In the genomic region with DNA sequence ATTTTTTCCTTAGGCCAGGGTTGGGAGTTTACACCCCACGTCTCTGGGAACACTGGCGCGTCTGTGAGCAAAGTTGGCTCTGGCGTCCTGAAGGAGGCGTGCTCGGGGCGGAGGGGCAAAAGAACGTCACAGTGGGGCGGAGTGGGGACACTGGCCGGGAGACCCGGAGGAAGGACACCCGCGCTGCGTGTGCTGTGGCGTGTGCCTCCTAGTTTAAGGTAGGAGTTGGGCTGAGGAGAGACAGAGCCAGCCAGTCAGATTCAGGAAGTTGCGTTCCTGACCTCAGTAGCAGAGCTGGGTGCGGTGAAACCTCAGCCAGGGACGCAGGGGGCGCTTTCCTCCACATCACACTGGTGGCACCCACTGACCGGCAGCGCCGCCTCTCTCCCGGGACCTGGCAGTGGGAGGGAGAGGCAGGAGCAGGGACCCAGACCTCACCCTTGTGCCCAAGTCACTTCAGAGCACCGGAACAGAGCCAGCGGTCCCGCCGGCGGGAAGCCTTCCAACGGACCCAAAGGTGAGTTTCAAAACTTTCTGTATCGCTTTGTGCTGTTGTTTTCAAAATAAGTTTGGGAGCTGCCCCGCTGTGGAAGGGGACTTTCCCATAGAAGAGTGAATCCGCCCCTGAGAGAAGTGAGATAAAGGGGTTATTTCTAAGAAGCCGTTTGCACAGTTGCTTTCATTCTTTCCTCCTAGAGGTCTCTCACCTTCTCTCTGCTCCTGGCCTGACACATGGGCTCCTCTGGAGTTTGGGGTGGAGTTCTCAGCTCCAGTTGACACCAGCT, we compare ENCODE assay signal across 8 mouse cellular contexts. TPM values are rescaled to one million over a fixed set of nuclear protein-coding genes. Genes with fewer than 3 reads are reported as not detected.
DNase-seq lines count a peak whose midpoint lies in the region; ATAC-seq and TF ChIP-seq lines count a peak whose summit lies in the region.

A gene (plus strand): TSS at position 146 of the 785 bp plus-strand sequence.

- no peaks in the 10 kb centered on the region for H3K27me3 ChIP-seq in MEL (ENCODE audit: control insufficient read depth in 1 of 2, insufficient read depth in 2 of 2, low read length in 2 of 2)
- no peaks in the 10 kb centered on the region for H3K27me3 ChIP-seq in heart, embryonic 16.5 days (ENCODE audit: control insufficient read depth, insufficient read depth, low read length)

- no peaks in the 10 kb centered on the region for H3K9me3 ChIP-seq in MEL (replicated peaks; ENCODE audit: insufficient read depth, low read length)
- no peaks in the 10 kb centered on the region for H3K9me3 ChIP-seq in heart, embryonic 16.5 days (replicated peaks; ENCODE audit: control insufficient read depth, low read length)

- no peak for TF ChIP-seq RAD21 in MEL (IDR thresholded peaks at IDR 0.05; ENCODE audit: low read depth, low read length)

- TF ChIP-seq CTCF in MEL (IDR thresholded peaks at IDR 0.05 in 2 of 3, conservative IDR thresholded peaks at IDR 0.05 in 1 of 3; ENCODE audit: control insufficient read depth in 1 of 3, insufficient read depth in 1 of 3, low read depth in 2 of 3, low read length in 3 of 3, poor library complexity in 1 of 3, severe bottlenecking in 1 of 3): no peak
- peak; percentile 64 for TF ChIP-seq CTCF in bone marrow, adult 2 months (IDR thresholded peaks at IDR 0.05; ENCODE audit: control insufficient read depth, insufficient read depth, low read length)

- no peak for TF ChIP-seq EP300 in MEL (IDR thresholded peaks at IDR 0.05; ENCODE audit: low read depth in 1 of 2, low read length in 2 of 2)

- no peak within 1 kb of the TSS for H3K4me3 ChIP-seq in MEL (ENCODE audit: control insufficient read depth in 1 of 2, insufficient read depth in 1 of 2, low read depth in 2 of 2, low read length in 2 of 2)
- H3K4me3 ChIP-seq in bone marrow, adult 2 months (replicated peaks; ENCODE audit: control insufficient read depth, low read depth, low read length): peak within 1 kb of the TSS; percentile 62
- H3K4me3 ChIP-seq in heart, embryonic 16.5 days (ENCODE audit: low read length): peak within 1 kb of the TSS; percentile 80

- no peak within 1 kb of the TSS for H3K27ac ChIP-seq in MEL (ENCODE audit: control insufficient read depth, low read depth, low read length)
- H3K27ac ChIP-seq in bone marrow, adult 2 months (ENCODE audit: control insufficient read depth, insufficient read depth, low read depth, low read length, poor library complexity): peak within 1 kb of the TSS; percentile 92
- H3K27ac ChIP-seq in heart, embryonic 16.5 days (ENCODE audit: low read length): peak within 1 kb of the TSS; percentile 81

- 1% methylated on average over 33 of the region's 33 CpGs for WGBS in bone marrow, adult 2 months
- WGBS in heart, embryonic 16.5 days: under 1% methylated on average over 33 of the region's 33 CpGs

- no peak for TF ChIP-seq POLR2A in MEL (IDR thresholded peaks at IDR 0.05; ENCODE audit: control insufficient read depth in 1 of 2, insufficient read depth in 1 of 2, low read depth in 1 of 2, low read length in 2 of 2, poor library complexity in 1 of 2)
- TF ChIP-seq POLR2A in bone marrow, adult 2 months (IDR thresholded peaks at IDR 0.05; ENCODE audit: borderline replicate concordance, control insufficient read depth, low read depth, low read length): peak; percentile 75

- no peaks in the 10 kb centered on the region for H3K36me3 ChIP-seq in MEL (ENCODE audit: control insufficient read depth in 1 of 2, insufficient read depth in 2 of 2, low read length in 2 of 2)
- no peaks in the 10 kb centered on the region for H3K36me3 ChIP-seq in heart, embryonic 16.5 days (ENCODE audit: control insufficient read depth, insufficient read depth)

- no peaks in the 10 kb centered on the region for H3K4me1 ChIP-seq in MEL (ENCODE audit: control insufficient read depth in 1 of 2, insufficient read depth in 2 of 2, low read length in 2 of 2)
- H3K4me1 ChIP-seq in bone marrow, adult 2 months (ENCODE audit: control insufficient read depth, insufficient read depth, low read length): peaks cover 3% of the 10 kb centered on the region
- H3K4me1 ChIP-seq in heart, embryonic 16.5 days (ENCODE audit: control insufficient read depth, insufficient read depth, low read length): peaks cover 33% of the 10 kb centered on the region

- peak; percentile 5 for DNase-seq in MEL (ENCODE audit: low read depth, low spot score)
- DNase-seq in kidney, postnatal 14 days: peak; percentile 86
- peak; percentile 30 for DNase-seq in right cerebral cortex, postnatal 14 days
- peak; percentile 72 to 84 for DNase-seq in urinary bladder, postnatal 36 days (ENCODE audit: low spot score in 2 of 2)

- ATAC-seq in erythroid progenitor cell, adult 5-6 weeks (replicated peaks; ENCODE audit: low FRiP score, poor library complexity, severe bottlenecking): peak; percentile 89
- ATAC-seq in heart, embryonic 16.5 days (replicated peaks; ENCODE audit: extremely low read depth, insufficient read depth, low FRiP score): peak; percentile 75
- peak; percentile 74 for ATAC-seq in megakaryocyte, adult 5-6 weeks (ENCODE audit: poor library complexity, severe bottlenecking)

- H3K4me2 ChIP-seq in heart, embryonic 16.5 days (ENCODE audit: low read depth, low read length): peak within 1 kb of the TSS; percentile 81

- no peak within 1 kb of the TSS for H3K9ac ChIP-seq in MEL (ENCODE audit: control insufficient read depth, low read depth, low read length, poor library complexity, severe bottlenecking)
- peak within 1 kb of the TSS; percentile 89 for H3K9ac ChIP-seq in heart, embryonic 16.5 days (ENCODE audit: low read length)

- H3K79me2 ChIP-seq in MEL (ENCODE audit: control insufficient read depth, insufficient read depth, low read length, poor library complexity): no peaks in the 10 kb centered on the region

TF ChIP-seq in MEL, 35 proteins besides CTCF, POLR2A, EP300 and RAD21:
- TF ChIP-seq TAL1 (IDR thresholded peaks at IDR 0.05; ENCODE audit: low read length): no peak
- no peak for TF ChIP-seq NRF1 (IDR thresholded peaks at IDR 0.05; ENCODE audit: insufficient read depth, low read depth, low read length, poor library complexity, severe bottlenecking)
- no peak for TF ChIP-seq POLR2AphosphoS5 (IDR thresholded peaks at IDR 0.05; ENCODE audit: borderline replicate concordance, low read depth, low read length)
- TF ChIP-seq ZKSCAN1 (IDR thresholded peaks at IDR 0.05; ENCODE audit: low read depth, low read length): no peak
- no peak for TF ChIP-seq GATA1 (IDR thresholded peaks at IDR 0.05; ENCODE audit: low read depth, low read length)
- TF ChIP-seq MAZ (IDR thresholded peaks at IDR 0.05; ENCODE audit: low read depth, low read length): no peak
- TF ChIP-seq UBTF (IDR thresholded peaks at IDR 0.05; ENCODE audit: borderline replicate concordance, insufficient read depth, low read depth, low read length): no peak
- no peak for TF ChIP-seq CHD2 (IDR thresholded peaks at IDR 0.05; ENCODE audit: low read length)
- TF ChIP-seq GABPA (IDR thresholded peaks at IDR 0.05; ENCODE audit: low read depth, low read length): no peak
- TF ChIP-seq TCF12 (IDR thresholded peaks at IDR 0.05; ENCODE audit: low read depth, low read length): no peak
- TF ChIP-seq ZC3H11A (IDR thresholded peaks at IDR 0.05; ENCODE audit: low read depth, low read length): no peak
- no peak for TF ChIP-seq JUND (IDR thresholded peaks at IDR 0.05; ENCODE audit: low read depth, low read length)
- TF ChIP-seq USF1 (IDR thresholded peaks at IDR 0.05; ENCODE audit: low read depth, low read length): no peak
- TF ChIP-seq NELFE (IDR thresholded peaks at IDR 0.05; ENCODE audit: low read depth, low read length): no peak
- no peak for TF ChIP-seq KAT2A (conservative IDR thresholded peaks at IDR 0.05; ENCODE audit: low read depth, low read length)

RNA-seq across cellular contexts. Expression of the gene that starts here (rescaled TPM):
- total RNA-seq in MEL (2012; rRNA removed): not detected in 2 replicates
- polyA plus RNA-seq in MEL (2012; ENCODE audit: insufficient read depth in 1 of 2, insufficient read length in 2 of 2, low read depth in 1 of 2, low replicate concordance in 2 of 2, missing spikeins in 1 of 2): not detected
- 70.1 and 95.2 TPM in 2 replicates for polyA plus RNA-seq in bone marrow, adult 2 months (2011; ENCODE audit: insufficient read depth, insufficient read length, low replicate concordance, missing spikeins)
- 26.0 and 46.5 TPM in 2 replicates for total RNA-seq in erythroid progenitor cell, adult 5-6 weeks (2015; ENCODE audit: low replicate concordance)
- 25.9 and 91.2 TPM in 2 replicates for total RNA-seq in erythroid progenitor cell, adult 5-6 weeks (2017; ENCODE audit: low replicate concordance)
- polyA plus RNA-seq in heart, embryonic 16.5 days (2015; fragmentation: Nextera tagmentation; extraction: Ambion mirVana): 19.0 and 21.9 TPM in 2 replicates
- 54.6 and 66.3 TPM in 2 replicates for total RNA-seq in megakaryocyte, adult 5-6 weeks (2015)
- 48.8 and 62.2 TPM in 2 replicates for total RNA-seq in megakaryocyte, adult 5-6 weeks (2017)

Comparison
In these comparisons a context has a peak if more than half of its experiments do, and no peak if none do; other contexts are left out.
1. RNA of the gene that starts here (total RNA-seq): 25.9 to 91.2 TPM in erythroid progenitor cell, adult 5-6 weeks and 48.8 to 66.3 TPM in megakaryocyte, adult 5-6 weeks; not detected in MEL; every median in the first group is over 10 times any median in the second.
2. RNA of the gene that starts here (polyA plus RNA-seq): 70.1 to 95.2 TPM in bone marrow, adult 2 months and 19.0 to 21.9 TPM in heart, embryonic 16.5 days; not detected in MEL; every median in the first group is over 10 times any median in the second.
3. Peak in DNase-seq in MEL; RNA of the gene not detected or under 1 TPM.
4. DNase-seq: peak in every context shown above with its lines; median percentile 86 in kidney, postnatal 14 days; 78 in urinary bladder, postnatal 36 days; 30 in right cerebral cortex, postnatal 14 days; 5 in MEL.
5. H3K4me3 ChIP-seq: peak in bone marrow, adult 2 months (single experiment) and heart, embryonic 16.5 days (single experiment); none in MEL (0 of 2).
6. Peak in every context shown above with its lines, with median percentiles within 50 percentile points of each other: ATAC-seq.